In the genomic region with DNA sequence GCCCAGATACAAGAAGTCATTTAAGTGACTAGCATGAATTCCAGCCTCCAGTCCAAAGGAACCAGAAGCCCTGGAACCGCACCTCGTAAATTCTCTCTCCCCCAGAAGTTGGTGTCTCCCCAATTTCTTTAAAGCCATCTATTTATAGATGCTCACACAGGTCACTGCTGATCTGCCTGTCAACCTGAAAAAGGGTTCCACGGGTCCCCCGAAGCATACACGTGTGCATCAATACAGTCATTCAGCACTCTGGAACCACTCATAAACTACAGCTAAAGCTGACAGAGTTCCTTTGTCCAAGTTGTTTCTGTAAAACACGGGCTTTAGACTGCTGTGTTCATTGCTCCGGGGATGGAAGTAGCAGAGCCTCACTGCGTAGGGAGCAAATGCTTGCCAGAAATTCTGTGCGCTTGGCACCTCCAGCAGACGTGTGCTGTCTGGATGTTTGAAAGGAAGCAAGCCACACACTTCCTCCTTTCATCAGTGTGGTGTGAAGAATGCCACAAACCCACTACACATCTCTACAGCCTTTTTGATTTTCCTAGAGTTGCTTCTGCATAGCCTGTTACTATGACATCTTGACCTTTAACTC, we compare ENCODE assay signal across 12 mouse cellular contexts.
DNase-seq lines count a peak whose midpoint lies in the region; ATAC-seq and TF ChIP-seq lines count a peak whose summit lies in the region.
"Had no signal": no experiment of that assay in that cellular context is flagged by ENCODE, and none has a peak within 500 bp of the region (broad histone marks: within the 10 kb centered on the region; RNA-seq: fewer than 3 reads in every experiment).

No protein-coding gene starts in this region.

- H3K27ac ChIP-seq in heart, postnatal 0 days (ENCODE audit: low read depth) = peak overlapping the region; percentile 3; the same call in 1 of the 2 replicates
- no peak overlapping the region for H3K27ac ChIP-seq in liver, embryonic 12.5 days
- H3K27ac ChIP-seq in kidney, adult 2 months (ENCODE audit: insufficient read depth, low read depth, low read length) = no peak overlapping the region
- H3K27ac ChIP-seq: kidney, embryonic 15.5 days; midbrain, embryonic 12.5 days had no signal

- no peak for TF ChIP-seq POLR2A in kidney, adult 2 months (IDR thresholded peaks at IDR 0.05; ENCODE audit: low read depth, low read length)

- DNase-seq in cerebellum, postnatal 4 days (ENCODE audit: low spot score in 2 of 2) = no peak
- peak; percentile 35 for DNase-seq in heart, postnatal 0 days (ENCODE audit: low spot score)
- no peak for DNase-seq in heart, adult 9 months (ENCODE audit: low spot score in 2 of 2)
- DNase-seq in cerebellum, adult 11 months = peak; percentile 42
- peak; percentile 57 for DNase-seq in fibroblast of lung, adult 2 months (ENCODE audit: low read depth)
- DNase-seq in kidney, adult 2 months = no peak
- DNase-seq: layer of hippocampus, postnatal 36 days had no signal

- peaks cover 17% of the 10 kb centered on the region for H3K36me3 ChIP-seq in heart, postnatal 0 days (replicated peaks; ENCODE audit: control insufficient read depth, insufficient read depth, low read length)
- H3K36me3 ChIP-seq in liver, embryonic 12.5 days = no peaks in the 10 kb centered on the region
- no peaks in the 10 kb centered on the region; the same call in none of the 2 replicates for H3K36me3 ChIP-seq in kidney, adult 2 months (ENCODE audit: control insufficient read depth, insufficient read depth, low read length)

- no peak for TF ChIP-seq EP300 in heart, postnatal 0 days (IDR thresholded peaks at IDR 0.05; ENCODE audit: low read depth)

- peaks cover 9% of the 10 kb centered on the region; the same call in 1 of the 2 replicates for H3K27me3 ChIP-seq in heart, postnatal 0 days (ENCODE audit: control insufficient read depth, insufficient read depth, low read length)
- H3K27me3 ChIP-seq in liver, embryonic 12.5 days (replicated peaks) = no peaks in the 10 kb centered on the region
- H3K27me3 ChIP-seq in kidney, adult 2 months (replicated peaks; ENCODE audit: control insufficient read depth, insufficient read depth, low read length) = no peaks in the 10 kb centered on the region
- H3K27me3 ChIP-seq: kidney, embryonic 15.5 days; midbrain, embryonic 12.5 days had no signal

- no peaks in the 10 kb centered on the region for H3K4me1 ChIP-seq in heart, postnatal 0 days (ENCODE audit: control insufficient read depth, insufficient read depth)
- no peaks in the 10 kb centered on the region for H3K4me1 ChIP-seq in liver, embryonic 12.5 days
- no peaks in the 10 kb centered on the region for H3K4me1 ChIP-seq in kidney, adult 2 months (ENCODE audit: control insufficient read depth, insufficient read depth, low read length)
- H3K4me1 ChIP-seq: kidney, embryonic 15.5 days had no signal

- WGBS in heart, postnatal 0 days = 31% methylated on average over 10 of the region's 10 CpGs
- 59% methylated on average over 10 of the region's 10 CpGs for WGBS in liver, embryonic 12.5 days (ENCODE audit: insufficient replicate concordance)
- 65% methylated on average over 10 of the region's 10 CpGs for WGBS in kidney, adult 2 months

- no peaks in the 10 kb centered on the region for H3K9me3 ChIP-seq in heart, postnatal 0 days (replicated peaks; ENCODE audit: control insufficient read depth, low read length)
- no peaks in the 10 kb centered on the region for H3K9me3 ChIP-seq in liver, embryonic 12.5 days (replicated peaks)
- H3K9me3 ChIP-seq: kidney, embryonic 15.5 days; midbrain, embryonic 12.5 days had no signal

- peak overlapping the region; percentile 16; the same call in 1 of the 2 replicates for H3K4me2 ChIP-seq in heart, postnatal 0 days (ENCODE audit: low read depth, low read length)
- no peak overlapping the region for H3K4me2 ChIP-seq in liver, embryonic 12.5 days
- H3K4me2 ChIP-seq: kidney, embryonic 15.5 days; midbrain, embryonic 12.5 days had no signal

- no peak overlapping the region for H3K9ac ChIP-seq in heart, postnatal 0 days (replicated peaks; ENCODE audit: low read depth, low read length)
- no peak overlapping the region for H3K9ac ChIP-seq in liver, embryonic 12.5 days
- H3K9ac ChIP-seq: kidney, embryonic 15.5 days; midbrain, embryonic 12.5 days had no signal

- ATAC-seq in cerebellum, adult (ENCODE audit: insufficient number of reproducible peaks, low FRiP score, low TSS enrichment) = peak; percentile 71
- peak; percentile 66 for ATAC-seq in heart, postnatal 0 days (ENCODE audit: insufficient read depth, low read depth)
- ATAC-seq in liver, embryonic 12.5 days = no peak
- ATAC-seq: activated CD4-positive, CD25-positive, alpha-beta regulatory T cell, adult 4 months had no signal

- no peak overlapping the region for H3K4me3 ChIP-seq in heart, postnatal 0 days (ENCODE audit: low read depth, low read length)
- no peak overlapping the region for H3K4me3 ChIP-seq in liver, embryonic 12.5 days
- no peak overlapping the region for H3K4me3 ChIP-seq in kidney, adult 2 months (ENCODE audit: insufficient read depth, low read depth, low read length)
- H3K4me3 ChIP-seq: kidney, embryonic 15.5 days; midbrain, embryonic 12.5 days had no signal

- TF ChIP-seq CTCF in heart, postnatal 0 days (IDR thresholded peaks at IDR 0.05; ENCODE audit: low read depth) = no peak
- no peak for TF ChIP-seq CTCF in kidney, adult 2 months (conservative IDR thresholded peaks at IDR 0.05; ENCODE audit: insufficient read depth, insufficient read length, low read depth, low read length)

Comparison
In these comparisons a context has a peak if more than half of its experiments do, and no peak if none do; other contexts are left out.
1. DNase-seq: peak in heart, postnatal 0 days (single experiment), cerebellum, adult 11 months (single experiment) and fibroblast of lung, adult 2 months (single experiment); none in cerebellum, postnatal 4 days (0 of 2), heart, adult 9 months (0 of 2) and kidney, adult 2 months (single experiment).